Mouse (Mus musculus): ENCODE results near the gene Gfra1. TPM values are rescaled to one million over a fixed set of nuclear protein-coding genes. Genes with fewer than 3 reads are reported as not detected.

Gene Gfra1
- polyA plus RNA-seq, 1 experiment from 2014 or later, result 76.4 TPM

- no peaks in the 10 kb centered on the region for H3K27me3 ChIP-seq (replicated peaks)
- no peak for ATAC-seq (ENCODE audit: low FRiP score, low read depth)
- H3K27ac ChIP-seq, result no peak overlapping the region
- no peak overlapping the region for H3K4me3 ChIP-seq
- no peak overlapping the region for H3K4me2 ChIP-seq (replicated peaks)
- H3K36me3 ChIP-seq, result no peaks in the 10 kb centered on the region
- H3K9me3 ChIP-seq, result no peaks in the 10 kb centered on the region
- no peak overlapping the region for H3K9ac ChIP-seq
- 81% methylated on average over 8 of the region's 8 CpGs for WGBS
- no peaks in the 10 kb centered on the region; the same call in 1 of the 2 replicates for H3K4me1 ChIP-seq
Measured at GRCm38 (mm10) chr19:58377969-58378368, 77.7 kb downstream of the Gfra1 start.

- Histone ChIP-seq H3K9me3 (no peaks in the 10 kb centered on the region), H3K4me3 (no peak overlapping the region), H3K4me1 (no peaks in the 10 kb centered on the region; the same call in 1 of the 2 replicates), H3K27ac (no peak overlapping the region), H3K4me2 (replicated peaks) (no peak overlapping the region), H3K36me3 (no peaks in the 10 kb centered on the region), H3K9ac (no peak overlapping the region), H3K27me3 (replicated peaks) (no peaks in the 10 kb centered on the region)
- ATAC-seq (ENCODE audit: low FRiP score, low read depth), result no peak
- WGBS, result 83% methylated on average over 8 of the region's 8 CpGs
Measured at GRCm38 (mm10) chr19:58376675-58377102, 79.0 kb downstream of the Gfra1 start.

- Histone ChIP-seq H3K36me3 (no peaks in the 10 kb centered on the region), H3K4me2 (replicated peaks) (no peak overlapping the region), H3K4me3 (no peak overlapping the region), H3K9me3 (no peaks in the 10 kb centered on the region), H3K27me3 (replicated peaks) (no peaks in the 10 kb centered on the region), H3K27ac (no peak overlapping the region), H3K9ac (no peak overlapping the region), H3K4me1 (no peaks in the 10 kb centered on the region; the same call in none of the 2 replicates)
- ATAC-seq (ENCODE audit: low FRiP score, low read depth), result no peak
- 93% methylated on average over 5 of the region's 5 CpGs for WGBS
Measured at GRCm38 (mm10) chr19:58374648-58375047, 81.1 kb downstream of the Gfra1 start.

GRCm38 (mm10) chr19:58374155-58374554 lies 81.6 kb downstream of the Gfra1 start:
- ATAC-seq (ENCODE audit: low FRiP score, low read depth), result no peak
- WGBS, result 95% methylated on average over 4 of the region's 4 CpGs
- Histone ChIP-seq H3K4me3 (no peak overlapping the region), H3K4me1 (no peaks in the 10 kb centered on the region; the same call in none of the 2 replicates), H3K36me3 (no peaks in the 10 kb centered on the region), H3K9ac (no peak overlapping the region), H3K4me2 (replicated peaks) (no peak overlapping the region), H3K27ac (no peak overlapping the region), H3K9me3 (no peaks in the 10 kb centered on the region), H3K27me3 (replicated peaks) (no peaks in the 10 kb centered on the region)

GRCm38 (mm10) chr19:58368513-58368912 lies 87.2 kb downstream of the Gfra1 start:
- no peaks in the 10 kb centered on the region for H3K27me3 ChIP-seq (replicated peaks)
- no peaks in the 10 kb centered on the region for H3K36me3 ChIP-seq
- no peak overlapping the region for H3K4me2 ChIP-seq (replicated peaks)
- H3K9ac ChIP-seq, result no peak overlapping the region
- WGBS, result 67% methylated on average over 2 of the region's 2 CpGs
- peaks cover 8% of the 10 kb centered on the region for H3K4me1 ChIP-seq
- H3K9me3 ChIP-seq, result no peaks in the 10 kb centered on the region
- ATAC-seq (ENCODE audit: low FRiP score, low read depth), result no peak
- no peak overlapping the region for H3K27ac ChIP-seq
- no peak overlapping the region for H3K4me3 ChIP-seq

GRCm38 (mm10) chr19:58364688-58365087 lies 91.0 kb downstream of the Gfra1 start:
- no peaks in the 10 kb centered on the region for H3K27me3 ChIP-seq (replicated peaks)
- H3K9me3 ChIP-seq, result no peaks in the 10 kb centered on the region
- H3K4me1 ChIP-seq, result peaks cover 8% of the 10 kb centered on the region
- H3K9ac ChIP-seq, result no peak overlapping the region
- no peak for ATAC-seq (ENCODE audit: low FRiP score, low read depth)
- 62% methylated on average over 9 of the region's 9 CpGs for WGBS
- no peak overlapping the region for H3K4me3 ChIP-seq
- no peak overlapping the region for H3K4me2 ChIP-seq (replicated peaks)
- no peak overlapping the region for H3K27ac ChIP-seq
- H3K36me3 ChIP-seq, result no peaks in the 10 kb centered on the region

- Histone ChIP-seq H3K4me1 (peaks cover 8% of the 10 kb centered on the region; the same call in 1 of the 2 replicates), H3K9me3 (no peaks in the 10 kb centered on the region), H3K4me2 (replicated peaks) (no peak overlapping the region), H3K27ac (no peak overlapping the region), H3K4me3 (no peak overlapping the region), H3K27me3 (replicated peaks) (no peaks in the 10 kb centered on the region), H3K36me3 (no peaks in the 10 kb centered on the region), H3K9ac (no peak overlapping the region)
- 65% methylated on average over 1 of the region's 1 CpGs for WGBS
- ATAC-seq (ENCODE audit: low FRiP score, low read depth), result no peak
Measured at GRCm38 (mm10) chr19:58360982-58361381, 94.7 kb downstream of the Gfra1 start.

- Histone ChIP-seq H3K36me3 (no peaks in the 10 kb centered on the region), H3K27ac (no peak overlapping the region)
Measured at GRCm38 (mm10) chr19:58358063-58358462, 97.6 kb downstream of the Gfra1 start.

GRCm38 (mm10) chr19:58353953-58354352 lies 101.8 kb downstream of the Gfra1 start:
- WGBS, result 39% methylated on average over 2 of the region's 2 CpGs
- Histone ChIP-seq H3K27ac (peak overlapping the region; percentile 28; the same call in 1 of the 2 replicates), H3K9me3 (no peaks in the 10 kb centered on the region), H3K4me1 (peaks cover 41% of the 10 kb centered on the region), H3K27me3 (replicated peaks) (no peaks in the 10 kb centered on the region), H3K4me2 (replicated peaks) (no peak overlapping the region), H3K4me3 (no peak overlapping the region), H3K36me3 (no peaks in the 10 kb centered on the region), H3K9ac (no peak overlapping the region)
- ATAC-seq (ENCODE audit: low FRiP score, low read depth), result no peak

More at GRCm38 (mm10) chr19:58358063-58358462, 97.6 kb downstream of the Gfra1 start:
- 84% methylated on average over 13 of the region's 13 CpGs for WGBS
- no peak for ATAC-seq (ENCODE audit: low FRiP score, low read depth)
- no peak overlapping the region for H3K4me3 ChIP-seq
- H3K9me3 ChIP-seq, result no peaks in the 10 kb centered on the region
- no peaks in the 10 kb centered on the region for H3K27me3 ChIP-seq (replicated peaks)
- H3K4me1 ChIP-seq, result peaks cover 11% of the 10 kb centered on the region
- no peak overlapping the region for H3K9ac ChIP-seq
- H3K4me2 ChIP-seq (replicated peaks), result no peak overlapping the region

- no peaks in the 10 kb centered on the region for H3K36me3 ChIP-seq
- peak overlapping the region; percentile 28; the same call in 1 of the 2 replicates for H3K27ac ChIP-seq
- no peak for ATAC-seq (ENCODE audit: low FRiP score, low read depth)
- 43% methylated on average over 13 of the region's 13 CpGs for WGBS
- H3K9me3 ChIP-seq, result no peaks in the 10 kb centered on the region
- no peak overlapping the region for H3K4me3 ChIP-seq
- no peak overlapping the region for H3K9ac ChIP-seq
- no peaks in the 10 kb centered on the region for H3K27me3 ChIP-seq (replicated peaks)
- 0 out of 2 replicates have a peak overlapping the region, but pooled peaks have one; percentile 2 for H3K4me2 ChIP-seq (replicated peaks)
- peaks cover 41% of the 10 kb centered on the region for H3K4me1 ChIP-seq
Measured at GRCm38 (mm10) chr19:58353260-58353870, 102.3 kb downstream of the Gfra1 start.

- Histone ChIP-seq H3K4me3 (no peak overlapping the region), H3K4me2 (replicated peaks) (no peak overlapping the region), H3K4me1 (peaks cover 50% of the 10 kb centered on the region), H3K9ac (no peak overlapping the region), H3K9me3 (no peaks in the 10 kb centered on the region), H3K27me3 (replicated peaks) (no peaks in the 10 kb centered on the region), H3K27ac (peak overlapping the region; percentile 16; the same call in 1 of the 2 replicates), H3K36me3 (no peaks in the 10 kb centered on the region)
- no peak for ATAC-seq (ENCODE audit: low FRiP score, low read depth)
- 39% methylated on average over 5 of the region's 5 CpGs for whole genome bisulfite sequencing
Measured at GRCm38 (mm10) chr19:58349890-58350408, 105.8 kb downstream of the Gfra1 start.

- H3K9ac ChIP-seq, result no peak overlapping the region
- no peak for ATAC-seq (ENCODE audit: low FRiP score, low read depth)
- no peak overlapping the region for H3K4me3 ChIP-seq
- WGBS, result 31% methylated on average over 7 of the region's 7 CpGs
- no peak overlapping the region for H3K27ac ChIP-seq
- H3K4me2 ChIP-seq (replicated peaks), result no peak overlapping the region
- peaks cover 21% of the 10 kb centered on the region for H3K4me1 ChIP-seq
- no peaks in the 10 kb centered on the region for H3K9me3 ChIP-seq
- no peaks in the 10 kb centered on the region for H3K36me3 ChIP-seq
- no peaks in the 10 kb centered on the region for H3K27me3 ChIP-seq (replicated peaks)
Measured at GRCm38 (mm10) chr19:58345137-58345536, 110.6 kb downstream of the Gfra1 start.

GRCm38 (mm10) chr19:58341351-58341750 lies 114.4 kb downstream of the Gfra1 start:
- H3K4me1 ChIP-seq, result peaks cover 18% of the 10 kb centered on the region
- no peak for ATAC-seq (ENCODE audit: low FRiP score, low read depth)
- H3K4me3 ChIP-seq, result no peak overlapping the region
- no peaks in the 10 kb centered on the region for H3K27me3 ChIP-seq (replicated peaks)
- no peak overlapping the region for H3K4me2 ChIP-seq (replicated peaks)
- 93% methylated on average over 4 of the region's 4 CpGs for WGBS
- H3K9me3 ChIP-seq, result no peaks in the 10 kb centered on the region
- no peak overlapping the region for H3K9ac ChIP-seq
- H3K27ac ChIP-seq, result no peak overlapping the region
- no peaks in the 10 kb centered on the region for H3K36me3 ChIP-seq

Measured in neural tube, embryonic 12.5 days (tissue).